ENCODE assay signal across 8 mouse cellular contexts in genomic region chr4:41129406-41129805, GRCm38 (mm10). TPM values are rescaled to one million over a fixed set of nuclear protein-coding genes. Genes with fewer than 3 reads are reported as not detected.
A peak's percentile ranks its signal among the peaks of the same experiment; 100 is the strongest.
DNase-seq lines count a peak whose midpoint lies in the region; ATAC-seq and TF ChIP-seq lines count a peak whose summit lies in the region.

No protein-coding gene starts in this region.

- in situ Hi-C loops in CH12.LX (cut with MboI; ENCODE audit: low pct_ligation_motif_present, low pct_unique_long_range_greater_than_20kb, low sequenced_read_pairs), result no loop called here

- WGBS in forebrain, embryonic 12.5 days, result 8% methylated on average over 2 of the region's 2 CpGs
- 4% methylated on average over 2 of the region's 2 CpGs for WGBS in intestine, embryonic 15.5 days
- 2% methylated on average over 2 of the region's 2 CpGs for WGBS in liver, embryonic 14.5 days (ENCODE audit: insufficient replicate concordance)

- H3K4me3 ChIP-seq in CH12.LX (replicated peaks in 1 of 3; ENCODE audit: low read depth in 2 of 3, low read length in 2 of 3, poor library complexity in 1 of 3), result no peak overlapping the region
- no peak overlapping the region for H3K4me3 ChIP-seq in forebrain, embryonic 12.5 days (replicated peaks)
- no peak overlapping the region for H3K4me3 ChIP-seq in intestine, embryonic 15.5 days (replicated peaks)
- H3K4me3 ChIP-seq in liver, embryonic 14.5 days (ENCODE audit: insufficient read depth in 1 of 2, low read depth in 2 of 2, low read length in 2 of 2), result peak overlapping the region in 1 of 2 experiments; percentile 28; a peak in 2 of 4 replicates

- H3K4me1 ChIP-seq in CH12.LX (ENCODE audit: control insufficient read depth in 1 of 2, insufficient read depth in 2 of 2), result peaks cover 0 to 2% of the 10 kb centered on the region in 2 experiments; a peak in 2 of 4 replicates
- H3K4me1 ChIP-seq in forebrain, embryonic 12.5 days, result peaks cover 2% of the 10 kb centered on the region; the same call in 1 of the 2 replicates
- H3K4me1 ChIP-seq in intestine, embryonic 15.5 days (replicated peaks), result no peaks in the 10 kb centered on the region; the same call in 1 of the 2 replicates
- H3K4me1 ChIP-seq in liver, embryonic 14.5 days (replicated peaks; ENCODE audit: control insufficient read depth in 2 of 2, insufficient read depth in 2 of 2, low read length in 1 of 2), result peaks cover 39 to 43% of the 10 kb centered on the region in 2 experiments

- ATAC-seq in cerebellum, adult (ENCODE audit: insufficient number of reproducible peaks, low FRiP score, low TSS enrichment), result peak; percentile 78
- ATAC-seq in forebrain, embryonic 12.5 days (ENCODE audit: low FRiP score), result peak; percentile 64; the same call in 1 of the 2 replicates
- peak; percentile 80 for ATAC-seq in intestine, embryonic 15.5 days
- ATAC-seq in liver, embryonic 14.5 days (ENCODE audit: insufficient read depth), result peak; percentile 86

- no peak for TF ChIP-seq EP300 in CH12.LX (IDR thresholded peaks at IDR 0.05; ENCODE audit: low read length)
- TF ChIP-seq EP300 in liver, embryonic 14.5 days (IDR thresholded peaks at IDR 0.05; ENCODE audit: low read depth), result no peak

- TF ChIP-seq RAD21 in CH12.LX (IDR thresholded peaks at IDR 0.05; ENCODE audit: low read depth, low read length), result peak; percentile 99

- DNase-seq in adrenal gland, adult 18-20 months (ENCODE audit: low spot score in 2 of 2), result peak; percentile 58 to 59
- no peak for DNase-seq in adrenal gland, adult 8-10 months
- peak; percentile 75 for DNase-seq in CH12.LX (ENCODE audit: extremely low read depth)
- DNase-seq in liver, embryonic 14.5 days (ENCODE audit: low read depth in 3 of 3, low spot score in 3 of 3), result peak; percentile 75 to 78 (median 78)
- DNase-seq in retina, postnatal 1 day, result peak; percentile 76

- TF ChIP-seq CTCF in CH12.LX (conservative IDR thresholded peaks at IDR 0.05 in 1 of 2, IDR thresholded peaks at IDR 0.05 in 1 of 2; ENCODE audit: low read depth in 2 of 2, low read length in 2 of 2), result peak; percentile 56 to 96; a peak in 3 of 4 replicates
- peak; percentile 94 for TF ChIP-seq CTCF in liver, embryonic 14.5 days (IDR thresholded peaks at IDR 0.05; ENCODE audit: low read depth)

- dilution Hi-C loops in CH12.LX (cut with MboI; ENCODE audit: extremely low pct_ligation_motif_present, extremely low pct_unique_long_range_greater_than_20kb, low sequenced_read_pairs), result no loop called here

- no peak overlapping the region for H3K27ac ChIP-seq in CH12.LX (ENCODE audit: insufficient read depth, low read depth)
- no peak overlapping the region for H3K27ac ChIP-seq in forebrain, embryonic 12.5 days
- no peak overlapping the region for H3K27ac ChIP-seq in intestine, embryonic 15.5 days
- peak overlapping the region; percentile 95 for H3K27ac ChIP-seq in liver, embryonic 14.5 days

- no peaks in the 10 kb centered on the region for H3K27me3 ChIP-seq in CH12.LX (replicated peaks)
- H3K27me3 ChIP-seq in forebrain, embryonic 12.5 days, result no peaks in the 10 kb centered on the region
- H3K27me3 ChIP-seq in intestine, embryonic 15.5 days (replicated peaks), result no peaks in the 10 kb centered on the region
- H3K27me3 ChIP-seq in liver, embryonic 14.5 days (ENCODE audit: control insufficient read depth, insufficient read depth, low read length), result no peaks in the 10 kb centered on the region

- no peaks in the 10 kb centered on the region for H3K79me2 ChIP-seq in CH12.LX (replicated peaks; ENCODE audit: control insufficient read depth, extremely low read depth, insufficient read depth, poor library complexity, severe bottlenecking)

- H3K9me3 ChIP-seq in CH12.LX (replicated peaks; ENCODE audit: low read length), result no peaks in the 10 kb centered on the region
- no peaks in the 10 kb centered on the region for H3K9me3 ChIP-seq in forebrain, embryonic 12.5 days
- no peaks in the 10 kb centered on the region for H3K9me3 ChIP-seq in intestine, embryonic 15.5 days
- no peaks in the 10 kb centered on the region for H3K9me3 ChIP-seq in liver, embryonic 14.5 days (ENCODE audit: control insufficient read depth, low read length)

- H3K4me2 ChIP-seq in CH12.LX (ENCODE audit: insufficient read depth, low read depth, poor library complexity, severe bottlenecking), result no peak overlapping the region
- no peak overlapping the region for H3K4me2 ChIP-seq in forebrain, embryonic 12.5 days
- H3K4me2 ChIP-seq in intestine, embryonic 15.5 days (replicated peaks), result no peak overlapping the region
- peak overlapping the region; percentile 74 for H3K4me2 ChIP-seq in liver, embryonic 14.5 days (ENCODE audit: low read depth)

- H3K36me3 ChIP-seq in CH12.LX (replicated peaks in 1 of 2; ENCODE audit: control insufficient read depth in 1 of 2, insufficient read depth in 1 of 2, low read length in 1 of 2), result no peaks in the 10 kb centered on the region
- H3K36me3 ChIP-seq in forebrain, embryonic 12.5 days (replicated peaks), result no peaks in the 10 kb centered on the region
- no peaks in the 10 kb centered on the region for H3K36me3 ChIP-seq in intestine, embryonic 15.5 days
- H3K36me3 ChIP-seq in liver, embryonic 14.5 days (replicated peaks; ENCODE audit: control insufficient read depth, insufficient read depth, low read depth), result no peaks in the 10 kb centered on the region

- no peak for TF ChIP-seq POLR2A in CH12.LX (IDR thresholded peaks at IDR 0.05; ENCODE audit: low read depth, low read length)

- H3K9ac ChIP-seq in CH12.LX (ENCODE audit: insufficient read depth, low read depth), result no peak overlapping the region
- no peak overlapping the region for H3K9ac ChIP-seq in forebrain, embryonic 12.5 days
- no peak overlapping the region for H3K9ac ChIP-seq in intestine, embryonic 15.5 days
- peak overlapping the region; percentile 65 for H3K9ac ChIP-seq in liver, embryonic 14.5 days (replicated peaks)

TF ChIP-seq in CH12.LX, 34 proteins besides CTCF, POLR2A, EP300 and RAD21:
- TF ChIP-seq IRF4 (IDR thresholded peaks at IDR 0.05; ENCODE audit: low read depth, low read length) (no peak), E2F4 (IDR thresholded peaks at IDR 0.05; ENCODE audit: insufficient replicate concordance, low read depth, low read length) (no peak), HCFC1 (IDR thresholded peaks at IDR 0.05; ENCODE audit: low read depth, low read length) (no peak), TBP (conservative IDR thresholded peaks at IDR 0.05; ENCODE audit: low read depth, low read length) (no peak), ZMIZ1 (IDR thresholded peaks at IDR 0.05; ENCODE audit: low read depth, low read length) (no peak), SMC3 (IDR thresholded peaks at IDR 0.05; ENCODE audit: low read depth, low read length) (peak; percentile 90), ELF1 (IDR thresholded peaks at IDR 0.05; ENCODE audit: low read depth, low read length) (no peak), NELFE (IDR thresholded peaks at IDR 0.05; ENCODE audit: low read depth, low read length) (no peak), TCF12 (IDR thresholded peaks at IDR 0.05; ENCODE audit: low read depth, low read length) (no peak), ZC3H11A (IDR thresholded peaks at IDR 0.05; ENCODE audit: low read depth, low read length) (peak; percentile 61), MAFK (IDR thresholded peaks at IDR 0.05; ENCODE audit: insufficient replicate concordance, low read length) (no peak), MXI1 (IDR thresholded peaks at IDR 0.05; ENCODE audit: low read depth, low read length) (no peak), ETS1 (conservative IDR thresholded peaks at IDR 0.05; ENCODE audit: low read depth, low read length) (no peak), MYC (IDR thresholded peaks at IDR 0.05; ENCODE audit: low read depth, low read length) (no peak)

RNA-seq across cellular contexts. Expression of gene Nol6, which starts 5.2 kb away (rescaled TPM):
- 10 to 100 TPM; 50.0 to 59.8 TPM for total RNA-seq in adrenal gland, adult 18-20 months (2021)
- total RNA-seq in adrenal gland, adult 8-10 months (2022), result 10 to 100 TPM; 61.8 to 79.3 (median 70.7) TPM
- 30.0 and 38.1 TPM in 2 replicates for total RNA-seq in CH12.LX (2012; rRNA removed)
- 22.0 and 24.7 TPM in 2 replicates for total RNA-seq in CH12.LX (2014; rRNA removed)
- 79.3 and 81.5 TPM in 2 replicates for polyA plus RNA-seq in CH12.LX (2012; ENCODE audit: insufficient read length, low read depth)
- polyA plus RNA-seq in forebrain, embryonic 12.5 days (2016; fragmentation: Nextera tagmentation; extraction: Ambion mirVana), result 30.0 and 33.3 TPM in 2 replicates
- 21.7 and 21.8 TPM in 2 replicates for polyA plus RNA-seq in intestine, embryonic 15.5 days (2015; fragmentation: Nextera tagmentation; extraction: Ambion mirVana)
- polyA plus RNA-seq in liver, embryonic 14.5 days (2012; rRNA removed), result 9.4 and 9.5 TPM in 2 replicates
- 8.5 and 10.2 TPM in 2 replicates for polyA plus RNA-seq in liver, embryonic 14.5 days (2014; fragmentation: Nextera tagmentation; extraction: Ambion mirVana)

RNA-seq across cellular contexts. Expression of gene Ube2r2, which starts 6.1 kb away (rescaled TPM):
- 10 to 100 TPM; 82.4 to 98.4 TPM for total RNA-seq in adrenal gland, adult 18-20 months (2021)
- 100 to 1,000 TPM in 3 of 4 experiments, 10 to 100 TPM in 1; 94.5 to 119 (median 105) TPM for total RNA-seq in adrenal gland, adult 8-10 months (2022)
- 30.4 and 31.7 TPM in 2 replicates for total RNA-seq in CH12.LX (2012; rRNA removed)
- 38.9 and 53.7 TPM in 2 replicates for total RNA-seq in CH12.LX (2014; rRNA removed)
- polyA plus RNA-seq in CH12.LX (2012; ENCODE audit: insufficient read length, low read depth), result 83.7 and 90.9 TPM in 2 replicates
- polyA plus RNA-seq in forebrain, embryonic 12.5 days (2016; fragmentation: Nextera tagmentation; extraction: Ambion mirVana), result 89.8 and 93.6 TPM in 2 replicates
- polyA plus RNA-seq in intestine, embryonic 15.5 days (2015; fragmentation: Nextera tagmentation; extraction: Ambion mirVana), result 64.5 and 68.6 TPM in 2 replicates
- 14.7 and 44.4 TPM in 2 replicates for polyA plus RNA-seq in liver, embryonic 14.5 days (2012; rRNA removed)
- polyA plus RNA-seq in liver, embryonic 14.5 days (2014; fragmentation: Nextera tagmentation; extraction: Ambion mirVana), result 31.9 and 38.4 TPM in 2 replicates

RNA-seq across cellular contexts. Expression of gene Aqp3, which starts 31.4 kb away (rescaled TPM):
- total RNA-seq in adrenal gland, adult 18-20 months (2021), result not detected
- total RNA-seq in adrenal gland, adult 8-10 months (2022), result under 1 TPM in 2 of 4 experiments, not detected in 2; 0.16 to 0.31 TPM
- total RNA-seq in CH12.LX (2012; rRNA removed), result not detected in 2 replicates
- not detected in 2 replicates for total RNA-seq in CH12.LX (2014; rRNA removed)
- not detected in 2 replicates for polyA plus RNA-seq in CH12.LX (2012; ENCODE audit: insufficient read length, low read depth)
- 1.3 and 2.4 TPM in 2 replicates for polyA plus RNA-seq in forebrain, embryonic 12.5 days (2016; fragmentation: Nextera tagmentation; extraction: Ambion mirVana)
- 2.3 and 2.8 TPM in 2 replicates for polyA plus RNA-seq in intestine, embryonic 15.5 days (2015; fragmentation: Nextera tagmentation; extraction: Ambion mirVana)
- 15.6 and 18.3 TPM in 2 replicates for polyA plus RNA-seq in liver, embryonic 14.5 days (2012; rRNA removed)
- 5.8 and 8.7 TPM in 2 replicates for polyA plus RNA-seq in liver, embryonic 14.5 days (2014; fragmentation: Nextera tagmentation; extraction: Ambion mirVana)
